Mouse (Mus musculus) heart, postnatal 0 days (tissue): ENCODE measurements around the gene Bmpr2.

Source experiments
- CTCF ChIP-seq: IDR thresholded peaks from 2 replicates; pipeline ENCODE4 v1.5.1; 2016; ENCODE audit warnings: antibody characterized with exemption, control low read depth, low read depth
- EP300 ChIP-seq: IDR thresholded peaks from 2 replicates; pipeline ENCODE4 v1.6.1; 2016; ENCODE audit warnings: antibody characterized with exemption, low read depth

- TF ChIP-seq CTCF (no peak), EP300 (no peak)
Measured at GRCm38 (mm10) chr1:59891185-59891584, 128.0 kb downstream of the Bmpr2 start.
